Mouse (Mus musculus) embryonic stem cell, embryonic (primary cell): ENCODE measurements around the gene Cysltr2.

ENCODE experiments used
- CTCF ChIA-PET, 4 experiments: fragments of 300-600 bp in 2 of 4; fragments of 350-600 bp in 2 of 4; sonication (Branson Sonifier 250); formaldehyde crosslinking; loops; one replicate each; lab custom pipeline; 2022; ENCODE audit warnings: inconsistent platforms in 2 of 4; lab: Charles Lee
- POLR2A ChIA-PET, 4 experiments: fragments of 300-600 bp in 2 of 4; fragments of 350-600 bp in 2 of 4; sonication (Branson Sonifier 250); formaldehyde crosslinking; loops; one replicate each; lab custom pipeline; 2022; ENCODE audit warnings: antibody characterized with exemption in 4 of 4, inconsistent platforms in 1 of 4; lab: Charles Lee

Gene Cysltr2

GRCm38 (mm10) chr14:73013723-73014544, 35.0 kb downstream of the Cysltr2 start:
- CTCF ChIA-PET = interaction anchor here in 3 of 4 experiments (0.5 to 1.2 kb wide), 4 partner anchors 11 to 270 kb away, joined by 3 to 4 read pairs (median 3); no protein-coding TSS in a partner anchor
- POLR2A ChIA-PET = no interaction called here

GRCm38 (mm10) chr14:73001814-73002213, 47.1 kb downstream of the Cysltr2 start:
- POLR2A ChIA-PET = no interaction called here
- CTCF ChIA-PET = no interaction called here

- ChIA-PET POLR2A (no interaction called here), CTCF (interaction anchor here in 3 of 4 experiments (0.7 to 1.0 kb wide), 4 partner anchors 11 to 17 kb away, joined by 3 to 6 read pairs (median 4); no protein-coding TSS in a partner anchor)
These were observed 48.6 kb downstream of the Cysltr2 start for GRCm38 (mm10) chr14:73000325-73000724.

- POLR2A ChIA-PET = no interaction called here
- CTCF ChIA-PET = interaction anchor here in 3 of 4 experiments (0.6 to 0.8 kb wide), 3 partner anchors 17 to 1766 kb away, joined by 3 to 5 read pairs (median 3); no protein-coding TSS in a partner anchor
These were observed 50.8 kb downstream of the Cysltr2 start for GRCm38 (mm10) chr14:72998111-72998510.

- POLR2A ChIA-PET = no interaction called here
These were observed 62.9 kb downstream of the Cysltr2 start for GRCm38 (mm10) chr14:72986044-72986443.

GRCm38 (mm10) chr14:72985113-72985512, 63.8 kb downstream of the Cysltr2 start:
- POLR2A ChIA-PET = interaction anchor here in 1 of 4 experiments (1.7 kb wide), 1 partner anchor 138 kb away, joined by 3 read pairs; no protein-coding TSS in a partner anchor

More at GRCm38 (mm10) chr14:72986044-72986443, 62.9 kb downstream of the Cysltr2 start:
- CTCF ChIA-PET = no interaction called here

GRCm38 (mm10) chr14:72983456-72983855, 65.5 kb downstream of the Cysltr2 start:
- ChIA-PET POLR2A (interaction anchor here in 1 of 4 experiments (1.7 kb wide), 1 partner anchor 136 kb away, joined by 3 read pairs; no protein-coding TSS in a partner anchor), CTCF (interaction anchor here in 3 of 4 experiments (0.6 to 1.6 kb wide), 5 partner anchors 9 to 605 kb away, joined by 3 to 5 read pairs (median 3); no protein-coding TSS in a partner anchor)

More at GRCm38 (mm10) chr14:72985113-72985512, 63.8 kb downstream of the Cysltr2 start:
- CTCF ChIA-PET = no interaction called here

GRCm38 (mm10) chr14:72982981-72983436, 65.9 kb downstream of the Cysltr2 start:
- CTCF ChIA-PET = interaction anchor here in 3 of 4 experiments (0.6 to 1.6 kb wide), 5 partner anchors 9 to 605 kb away, joined by 3 to 5 read pairs (median 3); no protein-coding TSS in a partner anchor
- POLR2A ChIA-PET = interaction anchor here in 1 of 4 experiments (0.5 to 0.6 kb wide), 2 partner anchors 14 to 136 kb away, joined by 3 read pairs; no protein-coding TSS in a partner anchor

GRCm38 (mm10) chr14:72980761-72981160, 68.2 kb downstream of the Cysltr2 start:
- POLR2A ChIA-PET = no interaction called here
- CTCF ChIA-PET = no interaction called here

GRCm38 (mm10) chr14:72980106-72980505, 68.8 kb downstream of the Cysltr2 start:
- POLR2A ChIA-PET = interaction anchor here in 1 of 4 experiments (1.1 kb wide), 1 partner anchor 133 kb away, joined by 3 read pairs; no protein-coding TSS in a partner anchor

GRCm38 (mm10) chr14:72976111-72976510, 72.8 kb downstream of the Cysltr2 start:
- ChIA-PET POLR2A (no interaction called here), CTCF (no interaction called here)

More at GRCm38 (mm10) chr14:72980106-72980505, 68.8 kb downstream of the Cysltr2 start:
- CTCF ChIA-PET = no interaction called here
